Mouse (Mus musculus) E14TG2a.4 (cell line): ENCODE data around the gene Disc1.

Experiments used
- H3K27me3 ChIP-seq: 2 replicates; pipeline ENCODE4 v1.6.1; 2014; ENCODE audit warnings: low read length, control low read depth; ENCODE audit not compliant: insufficient read depth
- H3K36me3 ChIP-seq: 2 replicates; pipeline ENCODE4 v1.6.1; 2014; ENCODE audit warnings: low read length, control low read depth; ENCODE audit not compliant: insufficient read depth
- H3K4me1 ChIP-seq: replicated peaks from 2 replicates; pipeline ENCODE4 v1.6.1; 2014; ENCODE audit warnings: low read depth, low read length, control low read depth
- H3K4me3 ChIP-seq: replicated peaks from 2 replicates; pipeline ENCODE4 v1.5.1; 2014; ENCODE audit warnings: mild to moderate bottlenecking, low read length
- H3K9me3 ChIP-seq: 2 replicates; pipeline ENCODE4 v1.6.1; 2014; ENCODE audit warnings: low read length, control low read depth
- CTCF ChIP-seq: conservative IDR thresholded peaks from 2 replicates; pipeline ENCODE4 v1.5.1; 2014; ENCODE audit warnings: low read length
- NANOG ChIP-seq: IDR thresholded peaks from 2 replicates; pipeline ENCODE4 v1.6.1; 2014; ENCODE audit warnings: borderline replicate concordance, low read length, mixed read lengths
- POU5F1 ChIP-seq: IDR thresholded peaks from 2 replicates; pipeline ENCODE4 v1.6.1; 2014; ENCODE audit warnings: low read length, borderline replicate concordance

Gene Disc1

DNA sequence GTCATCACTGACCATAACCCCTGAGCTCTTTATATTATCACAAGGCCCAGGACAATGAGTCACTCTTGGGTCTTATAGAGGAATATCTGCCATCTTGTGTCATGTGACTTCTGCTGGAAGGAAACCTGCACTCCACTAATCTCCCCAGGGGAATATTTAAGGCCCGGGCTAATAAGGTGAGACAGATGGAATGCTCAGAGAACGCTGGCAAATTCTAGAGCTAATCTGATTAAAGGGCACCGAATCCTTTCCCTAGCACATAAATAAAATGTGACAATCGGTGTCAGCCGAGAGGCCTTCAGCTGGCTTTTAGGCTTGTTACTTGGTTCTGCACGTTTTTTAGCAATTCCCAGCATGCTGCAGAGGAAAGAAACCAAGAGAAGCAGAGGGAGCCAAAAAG is 15.7 kb downstream of the Disc1 start:
- no peak overlapping the region for H3K4me3 ChIP-seq
- no peaks in the 10 kb centered on the region for H3K36me3 ChIP-seq
- TF ChIP-seq NANOG = no peak
- TF ChIP-seq CTCF = no peak
- no peak for TF ChIP-seq POU5F1
- peaks cover 4% of the 10 kb centered on the region; the same call in 1 of the 2 replicates for H3K4me1 ChIP-seq
- no peaks in the 10 kb centered on the region for H3K9me3 ChIP-seq
- H3K27me3 ChIP-seq = peaks cover 4% of the 10 kb centered on the region; the same call in 1 of the 2 replicates

DNA sequence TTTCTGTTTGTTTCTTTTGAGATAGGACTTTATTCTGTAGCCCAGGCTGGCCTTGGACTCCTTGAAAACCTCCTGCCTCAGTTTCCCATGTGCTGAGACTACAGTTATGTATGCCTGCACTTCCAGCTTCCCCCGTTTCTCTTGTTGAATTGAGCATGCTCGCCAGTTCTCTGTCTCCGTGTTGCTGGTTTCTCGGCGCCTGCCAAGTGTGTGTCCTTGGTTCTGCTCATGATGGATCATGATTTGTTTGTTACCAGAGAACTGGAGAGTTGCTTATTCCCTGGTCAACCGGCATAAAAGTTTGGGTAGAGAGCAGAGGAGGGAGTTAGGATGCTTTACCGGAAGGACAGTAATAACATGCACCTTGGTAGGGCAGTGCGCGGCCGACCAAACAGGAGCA is 20.1 kb downstream of the Disc1 start:
- TF ChIP-seq NANOG (no peak), POU5F1 (no peak), CTCF (no peak)
- no peaks in the 10 kb centered on the region for H3K9me3 ChIP-seq
- H3K4me1 ChIP-seq = peaks cover 4% of the 10 kb centered on the region; the same call in 1 of the 2 replicates
- peaks cover 4% of the 10 kb centered on the region; the same call in 1 of the 2 replicates for H3K27me3 ChIP-seq
- no peaks in the 10 kb centered on the region for H3K36me3 ChIP-seq
- no peak overlapping the region for H3K4me3 ChIP-seq

DNA sequence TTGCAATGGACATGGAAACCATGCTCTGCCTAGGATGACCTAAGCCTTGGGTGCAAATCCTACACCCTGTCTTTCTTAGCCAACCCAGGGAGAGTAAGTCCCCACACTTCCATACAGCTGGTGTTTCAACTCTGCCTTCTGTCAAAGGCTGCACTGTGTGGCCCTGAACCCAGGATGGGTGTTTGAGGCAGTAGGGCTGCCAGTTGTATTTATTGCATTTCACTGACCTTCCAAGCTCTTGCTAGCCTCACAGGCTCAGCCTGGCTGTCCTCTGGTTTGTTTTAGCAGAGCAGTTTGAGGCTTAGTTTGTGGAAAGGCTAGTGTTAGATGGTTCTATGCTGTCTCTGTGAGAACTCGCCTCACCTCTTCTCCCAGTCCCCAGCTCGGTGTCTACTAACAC is 20.6 kb downstream of the Disc1 start:
- H3K4me3 ChIP-seq = no peak overlapping the region
- no peaks in the 10 kb centered on the region for H3K36me3 ChIP-seq
- H3K4me1 ChIP-seq = peaks cover 4% of the 10 kb centered on the region; the same call in 1 of the 2 replicates
- TF ChIP-seq POU5F1 (no peak), CTCF (no peak), NANOG (no peak)
- no peaks in the 10 kb centered on the region for H3K9me3 ChIP-seq
- H3K27me3 ChIP-seq = peaks cover 4% of the 10 kb centered on the region; the same call in 1 of the 2 replicates

- Histone ChIP-seq H3K27me3 (peaks cover 4% of the 10 kb centered on the region; the same call in 1 of the 2 replicates), H3K9me3 (no peaks in the 10 kb centered on the region), H3K36me3 (no peaks in the 10 kb centered on the region), H3K4me3 (no peak overlapping the region), H3K4me1 (peaks cover 4% of the 10 kb centered on the region; the same call in 1 of the 2 replicates)
- TF ChIP-seq POU5F1 (no peak), CTCF (no peak), NANOG (no peak)
Measured at GRCm38 (mm10) chr8:125075389-125075788, 21.4 kb downstream of the Disc1 start.

DNA sequence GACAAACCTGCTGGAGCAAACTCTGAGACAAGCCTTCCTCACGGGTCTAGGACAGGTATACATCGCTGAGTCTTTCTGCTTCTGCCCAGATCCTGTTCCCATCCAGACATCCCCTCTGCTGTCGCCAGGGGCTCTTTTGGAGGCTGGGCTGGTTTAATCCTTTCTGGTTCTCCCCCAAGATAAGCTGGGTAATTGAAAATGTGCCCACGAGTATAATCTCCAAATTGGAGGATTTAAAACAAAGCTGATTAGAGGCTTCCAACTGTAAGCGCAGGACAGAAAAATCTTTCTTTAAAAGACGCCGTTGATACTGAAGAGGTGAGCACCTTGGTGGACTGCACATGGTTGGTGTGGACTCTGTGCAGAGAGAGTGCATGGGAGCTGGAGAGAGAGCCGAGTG is 23.3 kb downstream of the Disc1 start:
- no peaks in the 10 kb centered on the region for H3K36me3 ChIP-seq
- H3K27me3 ChIP-seq = peaks cover 4% of the 10 kb centered on the region; the same call in 1 of the 2 replicates
- H3K9me3 ChIP-seq = no peaks in the 10 kb centered on the region
- TF ChIP-seq POU5F1 = no peak
- no peak for TF ChIP-seq CTCF
- no peak for TF ChIP-seq NANOG
- H3K4me1 ChIP-seq = peaks cover 4% of the 10 kb centered on the region; the same call in 1 of the 2 replicates
- H3K4me3 ChIP-seq = no peak overlapping the region

DNA sequence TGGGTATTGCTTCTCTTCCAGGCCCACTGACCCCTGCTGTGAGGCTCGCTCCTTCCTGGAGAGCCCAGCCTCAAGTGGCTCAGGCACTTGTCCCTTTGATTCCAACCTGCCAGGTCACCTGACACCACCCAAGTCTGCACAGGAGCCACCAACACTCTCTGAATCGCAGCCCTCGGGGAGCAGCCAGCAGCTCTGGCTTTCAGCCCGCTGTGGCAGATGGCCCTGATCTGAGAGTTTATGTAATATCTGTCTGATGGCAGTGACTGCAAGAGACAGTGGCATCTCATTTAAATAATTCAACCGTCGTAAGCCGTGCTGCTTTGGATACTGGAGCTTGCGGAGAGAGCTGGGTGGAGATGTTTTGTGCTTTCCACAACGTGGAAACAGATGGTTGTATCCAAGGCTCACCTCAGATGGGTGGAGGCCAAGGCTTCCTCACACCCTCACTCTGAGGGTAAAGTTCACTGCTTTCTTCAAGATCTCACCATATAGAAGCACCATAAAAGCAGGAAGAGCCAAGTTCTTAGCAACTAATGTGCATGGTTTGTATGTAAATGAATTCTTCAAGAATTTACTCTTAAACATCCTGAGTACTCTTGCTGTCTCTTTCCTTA is 24.9 kb downstream of the Disc1 start:
- Histone ChIP-seq H3K27me3 (peaks cover 4% of the 10 kb centered on the region; the same call in 1 of the 2 replicates), H3K36me3 (no peaks in the 10 kb centered on the region), H3K9me3 (no peaks in the 10 kb centered on the region), H3K4me3 (no peak overlapping the region), H3K4me1 (no peaks in the 10 kb centered on the region)
- TF ChIP-seq NANOG = no peak
- no peak for TF ChIP-seq CTCF
- TF ChIP-seq POU5F1 = no peak

GRCm38 (mm10) chr8:125080388-125081344 is 26.7 kb downstream of the Disc1 start:
- peaks cover 3% of the 10 kb centered on the region; the same call in 1 of the 2 replicates for H3K27me3 ChIP-seq
- H3K36me3 ChIP-seq = no peaks in the 10 kb centered on the region
- no peak overlapping the region for H3K4me3 ChIP-seq
- no peaks in the 10 kb centered on the region for H3K9me3 ChIP-seq
- TF ChIP-seq CTCF = no peak
- no peak for TF ChIP-seq NANOG
- no peak for TF ChIP-seq POU5F1
- no peaks in the 10 kb centered on the region for H3K4me1 ChIP-seq

GRCm38 (mm10) chr8:125083746-125084145 is 29.8 kb downstream of the Disc1 start:
- Histone ChIP-seq H3K9me3 (no peaks in the 10 kb centered on the region), H3K4me3 (no peak overlapping the region), H3K27me3 (peaks cover 11% of the 10 kb centered on the region), H3K4me1 (peaks cover 18% of the 10 kb centered on the region), H3K36me3 (no peaks in the 10 kb centered on the region)
- TF ChIP-seq POU5F1 (no peak), NANOG (no peak), CTCF (no peak)
